Mouse (Mus musculus) intestine, embryonic 16.5 days (tissue): ENCODE results near the gene Map4. TPM values are rescaled to one million over a fixed set of nuclear protein-coding genes. Genes with fewer than 3 reads are reported as not detected.
A peak's percentile ranks its signal among the peaks of the same experiment; 100 is the strongest.

Source experiments
- ATAC-seq: fragments of 200-750 bp; cut with Nextera tagmentation; 2 replicates; pipeline ENCODE4 v1.8.0; 2017; ENCODE audit warnings: moderate TSS enrichment, moderate library complexity
- H3K27ac ChIP-seq: fragments of 300-500 bp; sonication (generic); 2 replicates; pipeline ENCODE4 v1.5.1; 2014; ENCODE audit warnings: mild to moderate bottlenecking, low read length
- H3K27me3 ChIP-seq: fragments of 300-500 bp; sonication (generic); replicated peaks from 2 replicates; pipeline ENCODE4 v1.6.1; 2014; ENCODE audit warnings: low read length, control low read depth, mixed read lengths; ENCODE audit not compliant: control insufficient read depth, insufficient read depth
- H3K36me3 ChIP-seq: fragments of 300-500 bp; sonication (generic); 2 replicates; pipeline ENCODE4 v1.6.1; 2014; ENCODE audit warnings: low read length, control low read depth; ENCODE audit not compliant: control insufficient read depth, insufficient read depth
- H3K4me1 ChIP-seq: fragments of 300-500 bp; sonication (generic); 2 replicates; pipeline ENCODE4 v1.6.1; 2014; ENCODE audit warnings: low read length, control low read depth, mixed read lengths; ENCODE audit not compliant: control insufficient read depth, insufficient read depth
- H3K4me2 ChIP-seq: fragments of 300-500 bp; sonication (generic); 2 replicates; pipeline ENCODE4 v1.6.1; 2014; ENCODE audit warnings: low read depth, low read length, control low read depth
- H3K4me3 ChIP-seq: fragments of 300-500 bp; sonication (generic); 2 replicates; pipeline ENCODE4 v1.5.1; 2014; ENCODE audit warnings: mild to moderate bottlenecking, low read length
- H3K9ac ChIP-seq: fragments of 300-500 bp; sonication (generic); 2 replicates; pipeline ENCODE4 v1.6.1; 2014; ENCODE audit warnings: low read depth, low read length
- H3K9me3 ChIP-seq: fragments of 300-500 bp; sonication (generic); 2 replicates; pipeline ENCODE4 v1.6.1; 2016; ENCODE audit warnings: low read length, control low read depth; ENCODE audit not compliant: control insufficient read depth
- WGBS: fragments of 180-500 bp; shearing (Covaris S2); extraction: QIAGEN DNeasy Blood & Tissue Kit; methylation state at CpG from one replicate; pipeline ENCODE4 v1.1.7; 2014; 5-methylcytosine and 5-hydroxymethylcytosine counted together
- polyA plus RNA-seq: library from polyadenylated mRNA; unstranded; fragments of >200 nt; fragmentation: Nextera tagmentation; extraction: Ambion mirVana; gene quantifications from 2 replicates; pipeline ENCODE4 v1.2.1, GENCODE M21; 2015

Map4 gene
- polyA plus RNA-seq, 1 experiment from 2014 or later, result 52.8 TPM

DNA sequence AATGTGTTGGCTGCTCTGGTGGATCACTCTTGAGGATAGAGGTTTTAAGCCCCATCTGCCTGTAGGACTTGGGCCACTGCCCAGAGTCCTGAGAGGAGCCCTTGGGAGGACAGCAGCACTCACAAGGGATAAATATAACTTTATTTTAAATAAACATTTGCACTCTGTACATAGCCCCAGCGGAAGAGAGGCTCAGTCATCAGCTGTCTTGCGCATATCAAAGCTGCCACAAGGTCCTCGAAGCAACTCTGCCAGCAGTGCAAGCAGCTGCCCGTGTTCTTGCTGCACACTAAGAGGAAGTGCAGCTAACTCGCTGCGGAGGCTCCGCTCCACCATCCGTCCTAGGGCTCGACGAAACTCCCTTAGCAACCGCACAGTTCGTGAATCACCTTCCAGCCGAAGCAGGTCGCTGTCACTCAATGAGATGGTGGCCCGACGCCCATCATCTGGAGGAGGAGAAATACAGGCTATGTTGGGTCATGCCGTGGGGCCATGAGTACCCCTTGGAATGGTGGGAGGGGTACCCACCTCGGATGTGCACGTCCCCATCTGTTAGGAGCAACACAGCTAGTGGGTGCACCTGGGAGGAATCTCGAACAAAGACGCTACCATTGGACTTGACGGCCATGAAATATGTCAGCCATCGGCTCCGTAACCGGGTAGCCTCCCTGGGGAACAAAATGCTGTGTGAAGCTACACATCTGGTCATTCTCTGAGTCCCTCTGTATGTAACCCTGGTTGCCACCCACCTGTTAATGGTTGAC lies 153.1 kb downstream of the Map4 start:
- Histone ChIP-seq H3K27ac (0 out of 2 replicates have a peak overlapping the region, but pooled peaks have one; percentile 27), H3K4me1 (peaks cover 14% of the 10 kb centered on the region; the same call in 1 of the 2 replicates), H3K36me3 (peaks cover 34% of the 10 kb centered on the region), H3K27me3 (no peaks in the 10 kb centered on the region), H3K4me3 (no peak overlapping the region), H3K9me3 (no peaks in the 10 kb centered on the region), H3K9ac (no peak overlapping the region), H3K4me2 (no peak overlapping the region)
- 72% methylated on average over 25 of the region's 25 CpGs for WGBS
- peak; percentile 63 for ATAC-seq

DNA sequence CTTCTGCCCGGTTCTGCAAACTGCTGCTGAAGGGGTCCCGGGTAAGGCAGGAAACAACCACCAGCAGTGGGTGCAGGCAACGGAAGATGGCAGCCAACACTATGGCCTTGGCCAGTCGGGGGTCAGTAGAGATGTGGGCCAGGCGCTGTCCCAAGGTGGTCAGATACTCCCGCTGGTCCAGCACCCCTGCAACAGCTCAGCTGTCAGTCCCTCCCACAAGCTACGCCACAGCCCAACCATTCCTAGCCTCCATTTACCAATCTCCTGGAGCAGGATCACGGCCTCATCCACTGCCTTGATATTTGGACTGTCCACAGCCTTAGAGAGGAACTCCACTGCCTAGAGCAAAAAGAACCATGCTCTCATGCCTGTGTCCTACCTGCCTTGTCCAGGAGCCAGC lies 154.4 kb downstream of the Map4 start:
- H3K9me3 ChIP-seq, result no peaks in the 10 kb centered on the region
- H3K9ac ChIP-seq, result no peak overlapping the region
- no peaks in the 10 kb centered on the region for H3K27me3 ChIP-seq
- no peak overlapping the region for H3K4me2 ChIP-seq
- WGBS, result 89% methylated on average over 8 of the region's 8 CpGs
- ATAC-seq, result no peak
- H3K36me3 ChIP-seq, result peaks cover 39% of the 10 kb centered on the region
- H3K4me1 ChIP-seq, result peaks cover 14% of the 10 kb centered on the region; the same call in 1 of the 2 replicates
- H3K4me3 ChIP-seq, result no peak overlapping the region
- H3K27ac ChIP-seq, result no peak overlapping the region

DNA sequence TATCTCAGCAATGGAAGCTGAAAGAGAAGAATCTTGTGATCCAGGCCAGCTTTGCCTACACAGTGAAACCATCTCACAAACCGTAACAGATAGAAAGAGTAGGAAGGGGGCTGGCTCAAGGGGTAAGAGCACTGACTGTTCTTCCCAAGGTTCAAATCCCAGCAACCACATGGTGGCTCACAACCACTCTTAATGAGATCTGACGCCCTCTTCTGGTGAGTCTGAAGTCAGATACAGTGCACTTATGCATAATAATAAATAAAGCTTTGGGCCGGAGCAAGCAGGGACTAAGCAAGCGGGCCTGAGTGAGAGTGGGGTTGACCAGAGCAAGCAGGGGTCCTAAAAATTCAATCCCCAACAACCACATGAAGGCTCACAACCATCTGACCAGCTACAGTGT lies 162.0 kb downstream of the Map4 start:
- WGBS, result 86% methylated on average over 4 of the region's 4 CpGs
- no peaks in the 10 kb centered on the region for H3K9me3 ChIP-seq
- no peak for ATAC-seq
- no peak overlapping the region for H3K27ac ChIP-seq
- no peak overlapping the region for H3K9ac ChIP-seq
- H3K4me3 ChIP-seq, result no peak overlapping the region
- H3K36me3 ChIP-seq, result peaks cover 32% of the 10 kb centered on the region
- no peaks in the 10 kb centered on the region for H3K27me3 ChIP-seq
- no peaks in the 10 kb centered on the region for H3K4me1 ChIP-seq
- no peak overlapping the region for H3K4me2 ChIP-seq

DNA sequence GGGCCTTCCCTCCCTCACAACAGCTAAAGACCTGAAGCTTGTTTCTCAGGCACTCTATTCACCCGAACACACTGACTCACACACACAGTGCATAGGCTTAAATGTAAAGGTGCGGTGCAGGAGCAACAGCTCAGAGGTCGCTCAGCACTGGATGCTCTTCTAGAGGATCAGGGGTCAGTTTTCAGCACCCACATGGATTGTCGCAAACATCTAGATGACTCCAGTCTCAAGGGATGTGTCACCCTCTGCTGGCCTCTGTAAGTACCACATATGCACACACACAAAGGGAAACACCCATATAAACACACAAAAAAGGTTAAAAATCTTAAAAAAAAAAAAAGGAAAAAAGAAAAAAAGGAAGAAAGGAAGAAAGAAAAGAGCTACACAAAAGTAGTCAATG lies 163.5 kb downstream of the Map4 start:
- peaks cover 32% of the 10 kb centered on the region for H3K36me3 ChIP-seq
- no peak for ATAC-seq
- WGBS, result 97% methylated on average over 4 of the region's 4 CpGs

DNA sequence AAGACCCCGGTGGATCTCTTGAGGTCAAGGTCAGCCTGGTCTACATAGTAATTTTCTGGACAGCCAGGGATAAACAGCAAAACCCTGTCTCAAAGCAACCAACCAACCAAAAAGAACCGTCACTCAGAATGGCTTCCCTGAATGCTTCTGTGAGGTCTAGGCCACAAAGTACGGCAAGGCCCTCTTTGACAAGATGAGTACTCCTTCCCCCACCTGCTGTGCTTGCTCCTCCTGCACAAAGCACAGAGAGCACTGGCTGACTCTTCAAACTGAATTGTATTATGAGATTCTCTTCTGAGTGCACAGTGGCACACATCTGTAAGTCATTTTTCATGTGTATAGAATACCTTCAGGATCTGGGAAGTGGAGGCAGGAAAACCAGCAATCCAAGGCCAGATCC lies 166.5 kb downstream of the Map4 start:
- Histone ChIP-seq H3K4me3 (no peak overlapping the region), H3K9ac (no peak overlapping the region), H3K36me3 (peaks cover 15% of the 10 kb centered on the region), H3K4me2 (no peak overlapping the region), H3K27me3 (no peaks in the 10 kb centered on the region), H3K4me1 (peaks cover 6% of the 10 kb centered on the region), H3K27ac (no peak overlapping the region), H3K9me3 (no peaks in the 10 kb centered on the region)
- no peak for ATAC-seq
- 96% methylated on average over 3 of the region's 3 CpGs for WGBS

More for the DNA sequence above, 163.5 kb downstream of the Map4 start:
- no peaks in the 10 kb centered on the region for H3K27me3 ChIP-seq
- H3K27ac ChIP-seq, result no peak overlapping the region
- H3K9ac ChIP-seq, result no peak overlapping the region
- no peak overlapping the region for H3K4me2 ChIP-seq
- no peak overlapping the region for H3K4me3 ChIP-seq
- no peaks in the 10 kb centered on the region for H3K9me3 ChIP-seq
- no peaks in the 10 kb centered on the region for H3K4me1 ChIP-seq

DNA sequence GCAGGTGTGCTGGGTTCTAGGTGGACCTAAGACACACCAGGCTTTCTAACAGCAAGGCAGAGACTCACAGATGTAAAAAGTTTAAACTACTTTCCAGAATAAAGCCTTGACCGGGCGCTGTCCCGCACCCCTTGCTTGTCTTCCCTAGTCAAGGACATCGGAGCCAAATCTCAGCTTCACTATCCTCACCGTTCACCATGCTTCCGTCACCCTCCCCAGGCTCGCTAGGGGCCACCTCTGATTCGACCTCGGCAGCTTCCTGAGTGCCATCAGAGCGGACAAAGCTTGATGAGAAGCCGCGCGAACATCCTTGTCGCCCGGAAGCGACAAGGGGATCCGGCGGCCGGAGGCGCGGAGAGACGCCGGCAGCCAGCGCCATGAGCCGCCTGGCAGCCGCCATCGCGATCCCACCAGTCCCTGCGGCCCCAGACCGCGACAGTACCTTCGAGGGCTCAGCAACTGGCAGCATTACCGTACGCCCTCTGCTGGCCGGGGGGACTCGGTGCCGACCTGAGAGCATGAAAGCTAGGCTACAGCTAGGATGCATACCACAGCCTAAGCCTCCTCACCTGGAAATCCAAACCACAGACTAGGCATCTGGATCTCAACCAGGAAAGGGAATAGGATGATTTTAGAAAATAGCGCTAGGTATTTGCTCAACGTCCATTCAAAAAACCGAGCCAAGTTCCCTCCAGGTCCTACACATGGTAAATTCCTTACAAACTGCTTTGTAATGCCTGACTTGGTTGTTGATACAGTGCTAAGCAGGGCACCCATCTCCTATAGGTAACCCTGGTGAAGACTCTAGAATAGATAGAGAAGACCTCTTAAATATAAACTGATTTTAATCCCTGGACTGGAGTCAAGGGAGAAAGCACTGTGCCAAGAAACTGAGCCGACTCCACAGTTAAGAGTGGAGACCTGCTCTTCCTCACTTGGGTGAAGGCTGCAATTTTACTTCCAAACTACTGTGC lies 169.7 kb downstream of the Map4 start:
- peaks cover 6% of the 10 kb centered on the region for H3K4me1 ChIP-seq
- H3K27ac ChIP-seq, result peak overlapping the region; percentile 49; the same call in 1 of the 2 replicates
- no peaks in the 10 kb centered on the region for H3K9me3 ChIP-seq
- H3K36me3 ChIP-seq, result peaks cover 13% of the 10 kb centered on the region
- H3K4me3 ChIP-seq, result peak overlapping the region; percentile 89
- H3K27me3 ChIP-seq, result no peaks in the 10 kb centered on the region
- peak; percentile 99 for ATAC-seq
- peak overlapping the region; percentile 85 for H3K9ac ChIP-seq
- 2% methylated on average over 41 of the region's 41 CpGs for WGBS
- H3K4me2 ChIP-seq, result peak overlapping the region; percentile 62

DNA sequence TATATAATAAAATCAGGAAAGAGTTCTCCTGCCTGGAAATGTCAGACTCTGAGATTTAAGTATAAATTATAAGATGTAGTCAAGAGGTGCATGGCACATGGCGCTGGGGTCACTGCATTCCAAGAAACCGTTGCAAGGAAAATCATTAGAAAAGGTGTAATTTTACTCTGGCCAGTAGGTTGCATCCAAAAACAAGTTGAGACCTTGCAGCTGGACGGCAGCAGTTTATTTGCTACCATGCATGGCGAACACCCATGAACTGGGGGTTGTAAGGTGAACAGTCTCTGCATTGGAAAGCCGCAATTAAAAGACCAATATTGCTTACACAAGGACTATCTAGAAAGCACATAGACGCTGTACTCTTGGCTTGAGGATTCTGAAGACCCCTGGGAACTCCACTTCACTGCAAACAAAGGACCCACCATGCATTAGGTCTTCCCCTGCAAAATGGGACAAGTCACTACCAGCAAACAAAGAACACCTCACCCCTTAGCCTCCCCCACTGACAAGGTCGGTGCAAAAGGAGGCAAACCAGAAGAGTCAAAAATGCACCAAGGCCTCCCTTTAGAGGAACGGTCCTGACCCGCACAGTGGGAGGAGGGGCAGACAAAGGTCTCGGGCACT lies 185.2 kb downstream of the Map4 start:
- Histone ChIP-seq H3K36me3 (no peaks in the 10 kb centered on the region), H3K4me3 (peak overlapping the region; percentile 95), H3K4me2 (peak overlapping the region; percentile 71), H3K27ac (peak overlapping the region; percentile 97), H3K27me3 (no peaks in the 10 kb centered on the region), H3K4me1 (peaks cover 11% of the 10 kb centered on the region), H3K9ac (peak overlapping the region; percentile 92), H3K9me3 (no peaks in the 10 kb centered on the region)
- ATAC-seq, result 0 out of 2 replicates have a peak, but pooled peaks have one; percentile 1
- 7% methylated on average over 10 of the region's 10 CpGs for WGBS

DNA sequence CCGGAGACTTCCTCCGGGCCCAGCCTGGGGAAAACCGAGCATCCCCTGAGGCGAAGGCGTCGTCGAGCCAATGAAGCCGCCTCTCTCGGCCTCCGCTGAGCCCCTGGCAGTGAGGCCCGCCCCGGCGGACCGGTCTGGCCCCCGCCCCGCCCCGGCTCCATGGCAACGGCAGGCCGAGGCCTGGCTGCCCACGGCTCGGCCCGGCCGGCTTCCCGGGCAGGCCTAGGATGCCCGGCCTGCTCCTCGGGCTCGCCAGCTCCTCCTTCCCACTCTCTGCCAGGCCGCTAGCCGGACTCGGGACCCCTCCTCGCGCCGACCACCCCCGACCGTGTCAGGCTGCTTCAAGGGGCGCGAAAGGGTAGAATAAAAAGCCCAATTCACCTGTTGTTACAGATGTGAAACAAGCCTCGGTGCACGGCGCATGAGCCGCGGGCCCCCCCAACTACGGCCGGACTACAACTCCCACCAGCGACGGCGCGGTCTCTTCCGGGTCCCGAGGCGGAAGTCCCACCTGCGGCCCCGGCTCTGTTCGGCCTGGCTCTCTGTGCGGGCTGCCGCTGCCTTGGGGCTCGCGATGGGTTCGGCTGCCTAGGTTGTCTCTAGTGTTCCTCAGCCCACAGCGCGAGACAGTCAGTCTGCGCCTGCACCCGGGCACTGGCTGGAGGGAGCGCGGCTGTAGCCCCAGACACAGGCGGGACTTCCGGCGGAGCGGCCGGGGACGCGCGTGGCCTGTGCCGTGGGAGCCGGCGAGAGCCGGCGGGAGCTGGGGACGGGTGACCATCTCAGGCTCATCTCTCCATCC lies 185.9 kb downstream of the Map4 start, which contains the start of gene Smarcc1:
TSS of gene Smarcc1 (plus strand) at position 732 of the 802 bp plus-strand sequence.
- Histone ChIP-seq H3K9me3 (no peaks in the 10 kb centered on the region), H3K27ac (peak within 1 kb of the TSS; percentile 97), H3K4me3 (peak within 1 kb of the TSS; percentile 95), H3K4me1 (peaks cover 11% of the 10 kb centered on the region), H3K9ac (peak within 1 kb of the TSS; percentile 92), H3K36me3 (no peaks in the 10 kb centered on the region), H3K27me3 (no peaks in the 10 kb centered on the region), H3K4me2 (peak within 1 kb of the TSS; percentile 73)
- ATAC-seq, result peak; percentile 98
- under 1% methylated on average over 73 of the region's 79 CpGs for WGBS
